Mouse (Mus musculus) limb, embryonic 12.5 days (tissue): ENCODE measurements around the gene Met. TPM values are rescaled to one million over a fixed set of nuclear protein-coding genes. Genes with fewer than 3 reads are reported as not detected.
A peak's percentile ranks its signal among the peaks of the same experiment; 100 is the strongest.

Experiments
- ATAC-seq: fragments of 200-750 bp; cut with Nextera tagmentation; 2 replicates; pipeline ENCODE4 v1.8.0; 2017; ENCODE audit warnings: low read depth, moderate TSS enrichment; ENCODE audit not compliant: insufficient number of reproducible peaks, insufficient read depth, low FRiP score, low TSS enrichment
- H3K27ac ChIP-seq: fragments of 300-500 bp; sonication (generic); 2 replicates; pipeline ENCODE4 v1.5.1; 2016; ENCODE audit warnings: mild to moderate bottlenecking, moderate library complexity
- H3K27me3 ChIP-seq: fragments of 300-500 bp; sonication (generic); 2 replicates; pipeline ENCODE4 v1.6.1; 2016; ENCODE audit warnings: mild to moderate bottlenecking, moderate library complexity
- H3K36me3 ChIP-seq: fragments of 300-500 bp; sonication (generic); 2 replicates; pipeline ENCODE4 v1.6.1; 2016; ENCODE audit warnings: mild to moderate bottlenecking, moderate library complexity
- H3K4me1 ChIP-seq: fragments of 300-500 bp; sonication (generic); replicated peaks from 2 replicates; pipeline ENCODE4 v1.6.1; 2016
- H3K4me2 ChIP-seq: fragments of 300-500 bp; sonication (generic); 2 replicates; pipeline ENCODE4 v1.6.1; 2016; ENCODE audit warnings: mild to moderate bottlenecking, moderate library complexity
- H3K4me3 ChIP-seq: fragments of 300-500 bp; sonication (generic); replicated peaks from 2 replicates; pipeline ENCODE4 v1.5.1; 2016; ENCODE audit warnings: mild to moderate bottlenecking
- H3K9ac ChIP-seq: fragments of 300-500 bp; sonication (generic); replicated peaks from 2 replicates; pipeline ENCODE4 v1.6.1; 2016; ENCODE audit warnings: mild to moderate bottlenecking, moderate library complexity
- H3K9me3 ChIP-seq: fragments of 300-500 bp; sonication (generic); 2 replicates; pipeline ENCODE4 v1.6.1; 2016; ENCODE audit warnings: mild to moderate bottlenecking, moderate library complexity
- WGBS: fragments of 180-500 bp; shearing (Covaris S2); methylation state at CpG from one replicate; pipeline ENCODE4 v1.1.7; 2016; 5-methylcytosine and 5-hydroxymethylcytosine counted together
- polyA plus RNA-seq: library from polyadenylated mRNA; unstranded; fragments of >200 nt; fragmentation: Nextera tagmentation; extraction: Ambion mirVana; gene quantifications from 2 replicates; pipeline ENCODE4 v1.2.1, GENCODE M21; 2016

Gene Met
- polyA plus RNA-seq, 1 experiment from 2014 or later, result 7.7 TPM

GRCm38 (mm10) chr6:17515775-17516460 lies 52.3 kb downstream of the Met start:
- Histone ChIP-seq H3K36me3 (no peaks in the 10 kb centered on the region), H3K9ac (no peak overlapping the region), H3K4me3 (no peak overlapping the region), H3K27me3 (no peaks in the 10 kb centered on the region), H3K27ac (peak overlapping the region; percentile 41; the same call in 1 of the 2 replicates), H3K4me1 (peaks cover 8% of the 10 kb centered on the region), H3K4me2 (peak overlapping the region; percentile 24; the same call in 1 of the 2 replicates), H3K9me3 (no peaks in the 10 kb centered on the region)
- 28% methylated on average over 7 of the region's 7 CpGs for WGBS
- ATAC-seq, result peak; percentile 63; the same call in 1 of the 2 replicates

- no peak overlapping the region for H3K4me2 ChIP-seq
- no peaks in the 10 kb centered on the region for H3K4me1 ChIP-seq
- H3K9me3 ChIP-seq, result no peaks in the 10 kb centered on the region
- no peaks in the 10 kb centered on the region for H3K27me3 ChIP-seq
- ATAC-seq, result no peak
- no peak overlapping the region for H3K4me3 ChIP-seq
- no peaks in the 10 kb centered on the region for H3K36me3 ChIP-seq
- H3K27ac ChIP-seq, result no peak overlapping the region
- 70% methylated on average over 8 of the region's 8 CpGs for WGBS
- no peak overlapping the region for H3K9ac ChIP-seq
Measured at GRCm38 (mm10) chr6:17521901-17522717, 58.5 kb downstream of the Met start.

GRCm38 (mm10) chr6:17522917-17523316 lies 59.3 kb downstream of the Met start:
- Histone ChIP-seq H3K27ac (no peak overlapping the region), H3K4me3 (no peak overlapping the region), H3K4me1 (no peaks in the 10 kb centered on the region), H3K27me3 (no peaks in the 10 kb centered on the region), H3K9ac (no peak overlapping the region), H3K4me2 (no peak overlapping the region), H3K36me3 (no peaks in the 10 kb centered on the region), H3K9me3 (no peaks in the 10 kb centered on the region)
- ATAC-seq, result no peak
- 88% methylated on average over 4 of the region's 4 CpGs for WGBS

GRCm38 (mm10) chr6:17529490-17530269 lies 66.1 kb downstream of the Met start:
- Histone ChIP-seq H3K27me3 (no peaks in the 10 kb centered on the region), H3K4me1 (peaks cover 9% of the 10 kb centered on the region), H3K9me3 (no peaks in the 10 kb centered on the region), H3K4me2 (no peak overlapping the region), H3K36me3 (no peaks in the 10 kb centered on the region), H3K27ac (peak overlapping the region; percentile 29; the same call in 1 of the 2 replicates), H3K9ac (no peak overlapping the region), H3K4me3 (no peak overlapping the region)
- no peak for ATAC-seq
- WGBS, result 51% methylated on average over 6 of the region's 6 CpGs

GRCm38 (mm10) chr6:17541615-17542014 lies 78.0 kb downstream of the Met start:
- Histone ChIP-seq H3K4me1 (peaks cover 8% of the 10 kb centered on the region), H3K4me2 (no peak overlapping the region), H3K36me3 (no peaks in the 10 kb centered on the region), H3K4me3 (no peak overlapping the region), H3K9ac (no peak overlapping the region), H3K27me3 (no peaks in the 10 kb centered on the region), H3K9me3 (no peaks in the 10 kb centered on the region), H3K27ac (no peak overlapping the region)
- no peak for ATAC-seq
- WGBS, result 91% methylated on average over 8 of the region's 8 CpGs

- Histone ChIP-seq H3K4me1 (peaks cover 13% of the 10 kb centered on the region), H3K9ac (no peak overlapping the region), H3K27ac (no peak overlapping the region), H3K27me3 (no peaks in the 10 kb centered on the region), H3K4me2 (no peak overlapping the region), H3K4me3 (no peak overlapping the region), H3K9me3 (no peaks in the 10 kb centered on the region), H3K36me3 (no peaks in the 10 kb centered on the region)
- 84% methylated on average over 7 of the region's 7 CpGs for WGBS
- ATAC-seq, result no peak
Measured at GRCm38 (mm10) chr6:17542383-17542782, 78.8 kb downstream of the Met start.

GRCm38 (mm10) chr6:17545480-17545879 lies 81.9 kb downstream of the Met start:
- H3K27me3 ChIP-seq, result no peaks in the 10 kb centered on the region
- WGBS, result 40% methylated on average over 9 of the region's 9 CpGs
- H3K4me2 ChIP-seq, result no peak overlapping the region
- no peak for ATAC-seq
- H3K9me3 ChIP-seq, result no peaks in the 10 kb centered on the region
- H3K4me1 ChIP-seq, result peaks cover 13% of the 10 kb centered on the region
- no peak overlapping the region for H3K9ac ChIP-seq
- H3K27ac ChIP-seq, result no peak overlapping the region
- no peaks in the 10 kb centered on the region for H3K36me3 ChIP-seq
- no peak overlapping the region for H3K4me3 ChIP-seq

GRCm38 (mm10) chr6:17546341-17546740 lies 82.7 kb downstream of the Met start:
- Histone ChIP-seq H3K9me3 (no peaks in the 10 kb centered on the region), H3K36me3 (no peaks in the 10 kb centered on the region), H3K27me3 (no peaks in the 10 kb centered on the region), H3K27ac (no peak overlapping the region), H3K9ac (no peak overlapping the region), H3K4me1 (peaks cover 13% of the 10 kb centered on the region), H3K4me3 (no peak overlapping the region), H3K4me2 (no peak overlapping the region)
- WGBS, result 73% methylated on average over 9 of the region's 9 CpGs
- no peak for ATAC-seq

GRCm38 (mm10) chr6:17546825-17547224 lies 83.2 kb downstream of the Met start:
- H3K36me3 ChIP-seq, result no peaks in the 10 kb centered on the region
- no peak overlapping the region for H3K4me2 ChIP-seq
- H3K4me3 ChIP-seq, result no peak overlapping the region
- no peaks in the 10 kb centered on the region for H3K9me3 ChIP-seq
- no peak for ATAC-seq
- no peak overlapping the region for H3K9ac ChIP-seq
- 32% methylated on average over 5 of the region's 5 CpGs for WGBS
- H3K4me1 ChIP-seq, result peaks cover 13% of the 10 kb centered on the region
- no peaks in the 10 kb centered on the region for H3K27me3 ChIP-seq
- H3K27ac ChIP-seq, result no peak overlapping the region

- no peak overlapping the region for H3K4me3 ChIP-seq
- no peaks in the 10 kb centered on the region for H3K36me3 ChIP-seq
- H3K4me2 ChIP-seq, result no peak overlapping the region
- peaks cover 13% of the 10 kb centered on the region for H3K4me1 ChIP-seq
- whole genome bisulfite sequencing, result 87% methylated on average over 4 of the region's 4 CpGs
- H3K9ac ChIP-seq, result no peak overlapping the region
- H3K9me3 ChIP-seq, result no peaks in the 10 kb centered on the region
- no peaks in the 10 kb centered on the region for H3K27me3 ChIP-seq
- no peak for ATAC-seq
- H3K27ac ChIP-seq, result no peak overlapping the region
Measured at GRCm38 (mm10) chr6:17548786-17549185, 85.2 kb downstream of the Met start.

GRCm38 (mm10) chr6:17549645-17550044 lies 86.0 kb downstream of the Met start:
- no peaks in the 10 kb centered on the region for H3K36me3 ChIP-seq
- H3K4me3 ChIP-seq, result no peak overlapping the region
- WGBS, result 93% methylated on average over 3 of the region's 3 CpGs
- H3K4me1 ChIP-seq, result peaks cover 13% of the 10 kb centered on the region
- H3K4me2 ChIP-seq, result no peak overlapping the region
- no peak overlapping the region for H3K27ac ChIP-seq
- ATAC-seq, result no peak
- no peak overlapping the region for H3K9ac ChIP-seq
- no peaks in the 10 kb centered on the region for H3K9me3 ChIP-seq
- no peaks in the 10 kb centered on the region for H3K27me3 ChIP-seq
